Mouse (Mus musculus): Measurements from ENCODE around the gene Chrnb2. TPM values are rescaled to one million over a fixed set of nuclear protein-coding genes. Genes with fewer than 3 reads are reported as not detected.

Gene Chrnb2
- 0.34 and 0.36 TPM in 2 replicates for polyA plus RNA-seq (2014; fragmentation: Nextera tagmentation; extraction: Ambion mirVana)

DNA sequence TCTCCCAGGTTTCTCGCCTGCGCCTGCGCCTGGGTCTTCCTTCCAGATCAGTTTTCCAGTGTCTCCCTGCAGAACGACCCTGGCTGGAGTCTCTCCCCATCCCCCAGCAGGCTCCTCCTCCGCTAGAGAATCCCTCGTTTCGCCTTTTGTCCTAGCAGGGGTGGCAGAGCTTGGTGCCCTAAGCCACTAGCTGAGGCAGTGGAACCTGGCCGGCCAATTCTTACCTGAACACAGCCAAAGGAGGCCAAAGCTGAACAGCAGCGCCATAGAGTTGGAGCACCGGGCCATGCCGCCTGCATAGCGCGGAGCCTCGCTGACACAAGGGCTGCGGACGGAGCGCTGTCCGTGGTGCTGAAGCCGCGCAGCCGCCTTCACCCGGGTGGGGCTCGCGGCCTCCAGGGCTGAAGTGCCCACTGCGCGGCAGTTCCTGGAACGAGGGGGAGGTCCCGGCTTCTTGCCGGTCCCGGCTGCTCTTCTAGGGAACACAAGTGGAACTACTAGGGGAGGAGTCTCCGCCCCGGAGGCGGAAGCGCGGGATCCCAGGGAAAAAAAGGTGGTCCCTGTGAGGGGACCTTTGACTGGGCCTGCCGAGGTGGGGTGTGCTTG is at the start of gene Chrnb2:
Chrnb2 (minus strand) TSS at position 514 of the 606 bp plus-strand sequence.
- Histone ChIP-seq H3K36me3 (ENCODE audit: control insufficient read depth, insufficient read depth, low read length) (no peaks in the 10 kb centered on the region), H3K4me2 (peak within 1 kb of the TSS; percentile 48), H3K4me3 (ENCODE audit: low read depth, low read length) (0 out of 2 replicates have a peak within 1 kb of the TSS, but pooled peaks have one; percentile 3), H3K9ac (ENCODE audit: low read depth, low read length) (no peak within 1 kb of the TSS), H3K9me3 (ENCODE audit: control insufficient read depth, low read length) (no peaks in the 10 kb centered on the region), H3K27ac (ENCODE audit: low read depth, low read length) (no peak within 1 kb of the TSS), H3K27me3 (replicated peaks; ENCODE audit: control insufficient read depth, insufficient read depth, low read length) (peaks cover 21% of the 10 kb centered on the region), H3K4me1 (replicated peaks; ENCODE audit: control insufficient read depth, insufficient read depth, low read length) (no peaks in the 10 kb centered on the region)
- WGBS: 1% methylated on average over 36 of the region's 36 CpGs
- DNase-seq (ENCODE audit: low spot score) (peak; percentile 84), ATAC-seq (replicated peaks; ENCODE audit: low FRiP score) (peak; percentile 75)

DNA sequence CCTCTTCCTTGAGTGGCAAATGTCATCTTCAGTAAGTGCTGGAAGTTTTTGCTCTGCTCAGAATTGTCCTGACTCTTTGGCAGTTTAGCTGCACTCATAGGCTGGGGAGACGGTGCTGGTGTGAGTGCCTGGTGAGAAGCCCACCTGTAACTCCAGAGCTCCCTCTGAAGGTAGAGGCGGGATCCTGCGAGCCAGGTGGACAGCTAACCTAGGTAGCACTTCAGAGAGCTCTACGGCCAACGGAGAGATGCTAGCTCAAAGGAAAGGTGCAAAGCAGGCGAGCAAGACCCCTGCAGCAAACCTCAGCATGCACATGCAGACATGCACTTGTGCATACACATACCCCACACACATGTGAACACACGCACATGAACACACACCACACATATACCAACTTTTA is 49.6 kb upstream of the Chrnb2 start:
- H3K4me1 ChIP-seq (replicated peaks; ENCODE audit: control insufficient read depth, insufficient read depth, low read length): no peaks in the 10 kb centered on the region
- no peaks in the 10 kb centered on the region for H3K27me3 ChIP-seq (replicated peaks; ENCODE audit: control insufficient read depth, insufficient read depth, low read length)
- no peak overlapping the region for H3K27ac ChIP-seq (ENCODE audit: low read depth, low read length)
- H3K9me3 ChIP-seq (ENCODE audit: control insufficient read depth, low read length): no peaks in the 10 kb centered on the region
- H3K4me3 ChIP-seq (ENCODE audit: low read depth, low read length): no peak overlapping the region
- 72% methylated on average over 7 of the region's 7 CpGs for WGBS
- no peaks in the 10 kb centered on the region for H3K36me3 ChIP-seq (ENCODE audit: control insufficient read depth, insufficient read depth, low read length)
- DNase-seq (ENCODE audit: low spot score) (no peak), ATAC-seq (replicated peaks; ENCODE audit: low FRiP score) (no peak)
- H3K4me2 ChIP-seq: no peak overlapping the region
- H3K9ac ChIP-seq (ENCODE audit: low read depth, low read length): no peak overlapping the region

DNA sequence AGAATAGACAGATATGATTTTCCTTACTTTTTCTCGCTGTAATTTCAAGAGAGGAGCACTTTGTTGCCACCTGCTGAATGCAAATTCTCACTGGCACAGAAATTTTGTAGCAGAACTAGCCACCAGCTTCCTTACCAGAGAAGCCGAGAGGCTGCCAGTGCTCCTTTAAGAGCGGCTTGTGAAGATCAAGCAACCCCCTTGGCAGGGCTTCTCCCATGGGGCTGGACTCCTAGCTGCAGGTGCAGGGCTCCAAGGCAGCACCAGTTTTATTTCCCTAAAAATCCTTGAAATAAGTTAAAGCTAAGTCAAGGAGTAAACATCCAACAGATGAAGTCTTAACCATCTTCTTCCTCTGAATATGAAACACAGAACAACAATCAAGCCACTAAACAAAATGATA is 47.7 kb upstream of the Chrnb2 start:
- H3K9me3 ChIP-seq (ENCODE audit: control insufficient read depth, low read length): no peaks in the 10 kb centered on the region
- DNase-seq (ENCODE audit: low spot score) (no peak), ATAC-seq (replicated peaks; ENCODE audit: low FRiP score) (no peak)
- no peak overlapping the region for H3K27ac ChIP-seq (ENCODE audit: low read depth, low read length)
- no peaks in the 10 kb centered on the region for H3K36me3 ChIP-seq (ENCODE audit: control insufficient read depth, insufficient read depth, low read length)
- peaks cover 9% of the 10 kb centered on the region for H3K4me1 ChIP-seq (replicated peaks; ENCODE audit: control insufficient read depth, insufficient read depth, low read length)
- no peak overlapping the region for H3K4me2 ChIP-seq
- no peaks in the 10 kb centered on the region for H3K27me3 ChIP-seq (replicated peaks; ENCODE audit: control insufficient read depth, insufficient read depth, low read length)
- no peak overlapping the region for H3K9ac ChIP-seq (ENCODE audit: low read depth, low read length)
- 71% methylated on average over 3 of the region's 3 CpGs for WGBS
- no peak overlapping the region for H3K4me3 ChIP-seq (ENCODE audit: low read depth, low read length)

DNA sequence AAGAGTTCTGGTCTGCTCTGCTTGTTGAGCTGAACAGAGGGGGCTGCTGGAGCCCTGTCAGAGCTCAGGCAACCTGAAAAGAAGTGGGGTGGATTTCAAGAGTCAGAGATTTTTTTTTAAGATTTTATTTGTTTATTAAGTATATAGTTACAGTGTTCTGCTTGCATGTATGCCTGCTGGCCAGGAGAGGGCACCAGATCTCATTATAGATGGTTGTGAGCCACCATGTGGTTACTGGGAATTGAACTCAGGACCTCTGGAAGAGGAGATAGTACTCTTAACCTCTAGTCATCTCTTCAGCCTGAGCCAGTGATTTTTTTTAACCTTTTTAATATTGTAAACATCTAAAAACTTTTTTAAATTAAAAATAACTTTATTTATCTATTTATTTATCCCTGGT is 46.4 kb upstream of the Chrnb2 start:
- Histone ChIP-seq H3K9ac (ENCODE audit: low read depth, low read length) (no peak overlapping the region), H3K9me3 (ENCODE audit: control insufficient read depth, low read length) (no peaks in the 10 kb centered on the region), H3K36me3 (ENCODE audit: control insufficient read depth, insufficient read depth, low read length) (no peaks in the 10 kb centered on the region), H3K27me3 (replicated peaks; ENCODE audit: control insufficient read depth, insufficient read depth, low read length) (no peaks in the 10 kb centered on the region), H3K27ac (ENCODE audit: low read depth, low read length) (no peak overlapping the region), H3K4me3 (ENCODE audit: low read depth, low read length) (no peak overlapping the region), H3K4me1 (replicated peaks; ENCODE audit: control insufficient read depth, insufficient read depth, low read length) (peaks cover 9% of the 10 kb centered on the region), H3K4me2 (no peak overlapping the region)
- no peak for DNase-seq (ENCODE audit: low spot score)
- no peak for ATAC-seq (replicated peaks; ENCODE audit: low FRiP score)

DNA sequence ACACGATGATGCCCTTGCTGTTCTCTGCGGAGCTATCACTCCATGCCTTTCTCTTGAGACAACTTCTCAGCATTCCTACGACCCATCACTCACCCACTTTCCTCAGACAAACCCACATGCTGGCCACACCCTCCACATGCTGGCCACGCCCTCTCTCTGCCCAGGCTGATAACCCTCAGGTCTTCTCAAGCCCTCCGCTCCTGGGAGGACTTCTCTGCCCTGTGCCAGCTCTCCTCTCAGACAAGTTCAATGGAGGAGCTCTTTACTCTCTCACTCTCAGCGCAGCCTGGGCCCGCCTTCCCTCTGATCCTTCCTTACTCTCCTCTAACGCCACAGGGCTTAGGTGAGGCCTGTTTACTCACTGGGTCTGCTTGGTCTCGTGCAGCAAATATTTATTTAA is 44.2 kb upstream of the Chrnb2 start:
- H3K9me3 ChIP-seq (ENCODE audit: control insufficient read depth, low read length): no peaks in the 10 kb centered on the region
- WGBS: 34% methylated on average over 9 of the region's 9 CpGs
- no peak overlapping the region for H3K4me3 ChIP-seq (ENCODE audit: low read depth, low read length)
- H3K4me1 ChIP-seq (replicated peaks; ENCODE audit: control insufficient read depth, insufficient read depth, low read length): peaks cover 9% of the 10 kb centered on the region
- peak overlapping the region; percentile 50 for H3K4me2 ChIP-seq
- H3K27ac ChIP-seq (ENCODE audit: low read depth, low read length): peak overlapping the region; percentile 65
- H3K27me3 ChIP-seq (replicated peaks; ENCODE audit: control insufficient read depth, insufficient read depth, low read length): no peaks in the 10 kb centered on the region
- H3K36me3 ChIP-seq (ENCODE audit: control insufficient read depth, insufficient read depth, low read length): no peaks in the 10 kb centered on the region
- H3K9ac ChIP-seq (ENCODE audit: low read depth, low read length): no peak overlapping the region
- DNase-seq (ENCODE audit: low spot score) (peak; percentile 58), ATAC-seq (replicated peaks; ENCODE audit: low FRiP score) (peak; percentile 93)

DNA sequence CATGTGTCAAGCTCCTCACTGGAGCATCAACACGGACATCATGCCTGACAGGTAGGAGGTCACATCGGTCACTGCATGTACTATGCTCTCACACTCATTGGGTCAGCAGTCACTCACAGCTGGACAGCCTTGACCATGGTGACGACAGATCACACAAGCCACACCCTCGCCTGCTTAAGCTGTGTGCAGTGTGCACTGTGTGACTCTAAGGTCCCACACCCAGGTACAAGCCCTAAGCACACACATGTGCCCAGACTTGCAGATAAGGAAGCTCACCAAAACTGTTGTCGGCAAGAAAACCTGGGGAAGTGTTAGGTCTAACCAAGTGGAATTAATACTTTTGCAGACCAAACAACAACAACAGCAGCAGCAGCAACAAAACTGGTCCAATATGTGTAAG is 43.4 kb upstream of the Chrnb2 start:
- no peak overlapping the region for H3K4me3 ChIP-seq (ENCODE audit: low read depth, low read length)
- H3K27ac ChIP-seq (ENCODE audit: low read depth, low read length): peak overlapping the region; percentile 65
- no peaks in the 10 kb centered on the region for H3K9me3 ChIP-seq (ENCODE audit: control insufficient read depth, low read length)
- WGBS: 60% methylated on average over 5 of the region's 5 CpGs
- no peaks in the 10 kb centered on the region for H3K27me3 ChIP-seq (replicated peaks; ENCODE audit: control insufficient read depth, insufficient read depth, low read length)
- no peaks in the 10 kb centered on the region for H3K36me3 ChIP-seq (ENCODE audit: control insufficient read depth, insufficient read depth, low read length)
- DNase-seq (ENCODE audit: low spot score) (no peak), ATAC-seq (replicated peaks; ENCODE audit: low FRiP score) (peak; percentile 87)
- H3K9ac ChIP-seq (ENCODE audit: low read depth, low read length): peak overlapping the region; percentile 23; the same call in 1 of the 2 replicates
- peak overlapping the region; percentile 50 for H3K4me2 ChIP-seq
- H3K4me1 ChIP-seq (replicated peaks; ENCODE audit: control insufficient read depth, insufficient read depth, low read length): peaks cover 9% of the 10 kb centered on the region

DNA sequence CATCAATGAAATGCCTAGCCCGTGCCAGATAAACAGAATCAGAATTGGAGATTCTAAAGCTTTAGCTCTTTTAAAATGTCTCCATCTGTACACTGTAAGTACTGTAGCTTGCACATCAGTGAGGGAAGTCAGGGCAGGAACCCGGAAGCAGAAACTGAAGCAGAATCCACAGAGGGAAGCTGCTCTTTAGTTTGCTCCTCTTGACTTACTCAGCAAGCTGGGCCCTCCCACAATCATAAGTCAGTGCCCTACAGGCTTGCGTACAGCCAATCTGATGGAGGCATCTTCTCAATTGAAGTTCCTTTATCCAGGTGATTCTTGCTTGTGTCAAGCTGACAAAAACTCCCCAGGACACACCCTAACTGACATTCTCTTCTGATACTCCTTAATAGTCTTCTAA is 42.7 kb upstream of the Chrnb2 start:
- Histone ChIP-seq H3K27ac (ENCODE audit: low read depth, low read length) (no peak overlapping the region), H3K27me3 (replicated peaks; ENCODE audit: control insufficient read depth, insufficient read depth, low read length) (no peaks in the 10 kb centered on the region), H3K4me2 (no peak overlapping the region), H3K4me3 (ENCODE audit: low read depth, low read length) (no peak overlapping the region), H3K36me3 (ENCODE audit: control insufficient read depth, insufficient read depth, low read length) (no peaks in the 10 kb centered on the region), H3K4me1 (replicated peaks; ENCODE audit: control insufficient read depth, insufficient read depth, low read length) (peaks cover 9% of the 10 kb centered on the region), H3K9me3 (ENCODE audit: control insufficient read depth, low read length) (no peaks in the 10 kb centered on the region), H3K9ac (ENCODE audit: low read depth, low read length) (no peak overlapping the region)
- ATAC-seq (replicated peaks; ENCODE audit: low FRiP score): no peak
- 92% methylated on average over 3 of the region's 3 CpGs for WGBS
- no peak for DNase-seq (ENCODE audit: low spot score)

DNA sequence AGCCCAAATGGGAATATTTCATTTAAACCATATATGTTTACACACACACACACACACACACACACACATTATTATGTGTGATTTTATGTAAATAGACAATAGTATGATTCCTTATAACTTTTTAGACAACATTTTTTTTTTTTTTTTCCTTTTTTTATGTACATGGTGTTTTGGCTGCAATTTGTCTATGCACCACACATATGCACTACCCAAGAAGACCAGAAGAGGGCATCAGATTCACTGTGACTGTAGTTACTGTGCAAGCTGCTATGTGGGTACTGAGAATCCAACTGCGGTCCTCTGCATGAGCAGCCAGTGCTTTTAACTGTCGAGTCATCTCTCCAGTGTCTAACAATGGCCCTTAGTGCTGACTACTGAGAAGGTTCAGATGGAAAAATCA is 42.3 kb upstream of the Chrnb2 start:
- H3K9ac ChIP-seq (ENCODE audit: low read depth, low read length): no peak overlapping the region
- H3K4me2 ChIP-seq: no peak overlapping the region
- WGBS: 92% methylated on average over 2 of the region's 2 CpGs
- no peaks in the 10 kb centered on the region for H3K36me3 ChIP-seq (ENCODE audit: control insufficient read depth, insufficient read depth, low read length)
- DNase-seq (ENCODE audit: low spot score) (no peak), ATAC-seq (replicated peaks; ENCODE audit: low FRiP score) (no peak)
- H3K4me3 ChIP-seq (ENCODE audit: low read depth, low read length): no peak overlapping the region
- no peaks in the 10 kb centered on the region for H3K9me3 ChIP-seq (ENCODE audit: control insufficient read depth, low read length)
- H3K27ac ChIP-seq (ENCODE audit: low read depth, low read length): no peak overlapping the region
- no peaks in the 10 kb centered on the region for H3K27me3 ChIP-seq (replicated peaks; ENCODE audit: control insufficient read depth, insufficient read depth, low read length)
- peaks cover 9% of the 10 kb centered on the region for H3K4me1 ChIP-seq (replicated peaks; ENCODE audit: control insufficient read depth, insufficient read depth, low read length)

DNA sequence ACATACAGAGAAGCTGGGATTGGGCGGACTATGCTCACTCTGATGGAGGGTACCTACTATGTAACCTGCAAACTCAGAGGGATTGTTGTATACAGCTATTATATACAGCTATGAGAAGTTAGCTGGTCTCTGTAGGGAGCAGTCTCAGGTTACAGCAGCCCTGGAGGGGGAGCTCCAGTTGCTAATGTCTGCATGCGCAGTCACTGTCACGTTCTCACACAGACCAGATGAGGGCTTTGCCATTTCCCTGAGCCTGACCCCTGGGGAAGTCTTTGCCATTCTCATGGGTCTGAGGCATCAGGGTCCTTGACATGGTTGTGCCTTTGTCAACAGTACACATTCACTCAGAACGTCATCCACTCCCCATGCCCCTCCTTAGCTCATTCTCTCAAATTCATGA is 40.7 kb upstream of the Chrnb2 start:
- ATAC-seq (replicated peaks; ENCODE audit: low FRiP score): no peak
- Histone ChIP-seq H3K27me3 (replicated peaks; ENCODE audit: control insufficient read depth, insufficient read depth, low read length) (no peaks in the 10 kb centered on the region), H3K4me2 (no peak overlapping the region), H3K4me3 (ENCODE audit: low read depth, low read length) (no peak overlapping the region), H3K4me1 (replicated peaks; ENCODE audit: control insufficient read depth, insufficient read depth, low read length) (peaks cover 9% of the 10 kb centered on the region), H3K36me3 (ENCODE audit: control insufficient read depth, insufficient read depth, low read length) (no peaks in the 10 kb centered on the region), H3K9me3 (ENCODE audit: control insufficient read depth, low read length) (no peaks in the 10 kb centered on the region), H3K27ac (ENCODE audit: low read depth, low read length) (no peak overlapping the region), H3K9ac (ENCODE audit: low read depth, low read length) (no peak overlapping the region)
- WGBS: 63% methylated on average over 4 of the region's 4 CpGs
- no peak for DNase-seq (ENCODE audit: low spot score)

Data from liver, embryonic 11.5 days (tissue).